Mouse (Mus musculus): ENCODE data around the gene Myh14.

DNA sequence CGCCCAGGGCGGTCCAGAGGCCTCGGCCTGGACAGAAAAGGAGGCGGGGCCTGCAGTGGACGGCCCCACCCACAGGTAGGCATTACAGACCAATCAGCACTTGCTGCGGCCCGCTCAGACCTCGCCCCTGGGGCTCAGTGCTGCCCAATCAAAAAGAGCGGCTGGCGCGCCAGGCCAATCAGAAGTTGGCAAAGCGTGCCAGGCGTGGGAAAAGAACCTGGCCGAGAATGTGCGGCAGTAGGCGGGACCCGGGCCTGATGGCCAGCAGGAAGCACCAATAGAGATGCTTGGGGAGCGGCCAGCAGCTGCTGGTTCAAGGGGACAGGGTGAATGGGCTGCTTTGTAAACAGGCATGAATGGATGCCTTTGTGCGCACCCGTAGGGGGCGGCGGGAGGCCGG, at the start of gene Myh14:
- TF ChIP-seq CTCF (IDR thresholded peaks at IDR 0.05; ENCODE audit: low read depth) (no peak), EP300 (IDR thresholded peaks at IDR 0.05; ENCODE audit: low read depth) (no peak)

All from heart, postnatal 0 days (tissue).